9 mouse cellular contexts compared by ENCODE assay signal in the genomic region with DNA sequence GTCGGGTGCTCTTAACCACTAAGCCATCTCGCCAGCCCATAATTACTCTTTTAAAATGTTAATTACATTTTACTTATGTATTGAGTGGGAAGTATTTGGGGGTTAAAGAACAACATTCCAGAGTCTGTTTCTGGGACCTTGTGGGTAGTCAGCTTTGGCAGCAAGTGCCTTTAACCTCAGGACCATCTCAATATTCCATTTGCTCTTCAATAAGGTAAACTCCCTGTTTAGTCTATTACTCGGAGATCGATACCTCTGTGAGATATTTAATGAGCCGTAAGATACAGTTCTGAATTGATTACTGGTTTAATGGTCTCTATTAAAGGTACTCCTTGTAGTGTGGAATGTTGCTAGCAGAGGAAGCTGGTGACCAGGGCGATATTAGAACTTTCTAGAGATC. TPM values are rescaled to one million over a fixed set of nuclear protein-coding genes. Genes with fewer than 3 reads are reported as not detected.
DNase-seq lines count a peak whose midpoint lies in the region; ATAC-seq lines count a peak whose summit lies in the region.
"Had no signal": no experiment of that assay in that cellular context is flagged by ENCODE, and none has a peak within 500 bp of the region (broad histone marks: within the 10 kb centered on the region; RNA-seq: fewer than 3 reads in every experiment).

No protein-coding gene starts in this region.

- no peak for DNase-seq in lung, postnatal 4 days
- peak; percentile 13 for DNase-seq in skeletal muscle tissue, adult 2 months (ENCODE audit: low read depth, low spot score)
- no peak for DNase-seq in embryo, embryonic 11 days
- no peak for DNase-seq in right cerebral cortex, postnatal 4 days
- DNase-seq in ovary, postnatal 36 days (ENCODE audit: low spot score): no peak
- DNase-seq: lung, adult 2 months had no signal

- 0 out of 2 replicates have a peak overlapping the region, but pooled peaks have one; percentile 25 for H3K27ac ChIP-seq in lung, embryonic 16.5 days (ENCODE audit: low read length)
- no peak overlapping the region for H3K27ac ChIP-seq in forebrain, embryonic 13.5 days
- H3K27ac ChIP-seq in limb, embryonic 12.5 days: no peak overlapping the region

- H3K36me3 ChIP-seq in lung, embryonic 16.5 days (ENCODE audit: control insufficient read depth, insufficient read depth, low read length): no peaks in the 10 kb centered on the region
- no peaks in the 10 kb centered on the region for H3K36me3 ChIP-seq in forebrain, embryonic 13.5 days (ENCODE audit: poor library complexity, severe bottlenecking)
- H3K36me3 ChIP-seq in limb, embryonic 12.5 days: no peaks in the 10 kb centered on the region

- WGBS in lung, embryonic 16.5 days: 42% methylated on average over 6 of the region's 6 CpGs
- 38% methylated on average over 6 of the region's 6 CpGs for WGBS in forebrain, embryonic 13.5 days
- WGBS in limb, embryonic 12.5 days: 42% methylated on average over 6 of the region's 6 CpGs

- 0 out of 2 replicates have a peak overlapping the region, but pooled peaks have one; percentile 5 for H3K9ac ChIP-seq in lung, embryonic 16.5 days (ENCODE audit: low read length)
- H3K9ac ChIP-seq in forebrain, embryonic 13.5 days: no peak overlapping the region
- no peak overlapping the region for H3K9ac ChIP-seq in limb, embryonic 12.5 days (replicated peaks)

- H3K4me3 ChIP-seq in lung, embryonic 16.5 days (ENCODE audit: low read length): no peak overlapping the region
- no peak overlapping the region for H3K4me3 ChIP-seq in forebrain, embryonic 13.5 days
- H3K4me3 ChIP-seq in limb, embryonic 12.5 days (replicated peaks): peak overlapping the region; percentile 87

- no peaks in the 10 kb centered on the region for H3K9me3 ChIP-seq in lung, embryonic 16.5 days (ENCODE audit: control insufficient read depth, low read length)
- no peaks in the 10 kb centered on the region for H3K9me3 ChIP-seq in forebrain, embryonic 13.5 days (replicated peaks)
- no peaks in the 10 kb centered on the region for H3K9me3 ChIP-seq in limb, embryonic 12.5 days

- H3K4me2 ChIP-seq in lung, embryonic 16.5 days (ENCODE audit: low read depth, low read length): peak overlapping the region; percentile 42
- peak overlapping the region; percentile 70 for H3K4me2 ChIP-seq in forebrain, embryonic 13.5 days
- peak overlapping the region; percentile 79 for H3K4me2 ChIP-seq in limb, embryonic 12.5 days

- ATAC-seq in lung, embryonic 16.5 days (ENCODE audit: low read depth): no peak
- no peak for ATAC-seq in forebrain, embryonic 13.5 days
- no peak for ATAC-seq in limb, embryonic 12.5 days (ENCODE audit: insufficient number of reproducible peaks, insufficient read depth, low FRiP score, low TSS enrichment, low read depth)

- peaks cover 12% of the 10 kb centered on the region for H3K4me1 ChIP-seq in lung, embryonic 16.5 days (replicated peaks; ENCODE audit: control insufficient read depth, insufficient read depth, low read length)
- peaks cover 19% of the 10 kb centered on the region for H3K4me1 ChIP-seq in forebrain, embryonic 13.5 days
- peaks cover 6% of the 10 kb centered on the region; the same call in 1 of the 2 replicates for H3K4me1 ChIP-seq in limb, embryonic 12.5 days (replicated peaks)

- no peaks in the 10 kb centered on the region for H3K27me3 ChIP-seq in lung, embryonic 16.5 days (ENCODE audit: control insufficient read depth, insufficient read depth, low read depth, low read length)
- no peaks in the 10 kb centered on the region for H3K27me3 ChIP-seq in forebrain, embryonic 13.5 days
- H3K27me3 ChIP-seq in limb, embryonic 12.5 days: no peaks in the 10 kb centered on the region

RNA-seq across cellular contexts. Expression of gene Tmem87b, which starts 1.0 kb away (rescaled TPM):
- 35.0 and 35.4 TPM in 2 replicates for polyA plus RNA-seq in lung, embryonic 16.5 days (2015; fragmentation: Nextera tagmentation; extraction: Ambion mirVana)
- polyA plus RNA-seq in forebrain, embryonic 13.5 days (2015; fragmentation: Nextera tagmentation; extraction: Ambion mirVana): 33.8 and 36.8 TPM in 2 replicates
- polyA plus RNA-seq in limb, embryonic 12.5 days (2016; fragmentation: Nextera tagmentation; extraction: Ambion mirVana): 30.9 and 32.9 TPM in 2 replicates

RNA-seq across cellular contexts. Expression of gene Fbln7, which starts 45.9 kb away (rescaled TPM):
- polyA plus RNA-seq in lung, embryonic 16.5 days (2015; fragmentation: Nextera tagmentation; extraction: Ambion mirVana): 7.9 and 8.0 TPM in 2 replicates
- polyA plus RNA-seq in forebrain, embryonic 13.5 days (2015; fragmentation: Nextera tagmentation; extraction: Ambion mirVana): 1.4 and 1.8 TPM in 2 replicates
- 2.3 and 3.0 TPM in 2 replicates for polyA plus RNA-seq in limb, embryonic 12.5 days (2016; fragmentation: Nextera tagmentation; extraction: Ambion mirVana)
